Mouse (Mus musculus) forebrain, embryonic 10.5 days (tissue): Measurements from ENCODE around the gene Serpinf1. TPM values are rescaled to one million over a fixed set of nuclear protein-coding genes. Genes with fewer than 3 reads are reported as not detected.
A peak's percentile ranks its signal among the peaks of the same experiment; 100 is the strongest.

ENCODE experiments used
- DNase-seq: peaks from one replicate; pipeline ENCODE4 v3.0.0-alpha.2; 2017; ENCODE audit warnings: low spot score; ENCODE audit errors: extremely low spot score
- H3K27ac ChIP-seq: fragments of 300-500 bp; sonication (generic); 2 replicates; pipeline ENCODE4 v1.5.1; 2016; ENCODE audit warnings: mild to moderate bottlenecking
- H3K27me3 ChIP-seq: fragments of 300-500 bp; sonication (generic); 2 replicates; pipeline ENCODE4 v1.6.1; 2016; ENCODE audit warnings: mild to moderate bottlenecking; ENCODE audit not compliant: poor library complexity, severe bottlenecking
- H3K36me3 ChIP-seq: fragments of 300-500 bp; sonication (generic); replicated peaks from 2 replicates; pipeline ENCODE4 v1.6.1; 2016; ENCODE audit warnings: mild to moderate bottlenecking, moderate library complexity
- H3K4me1 ChIP-seq: fragments of 300-500 bp; sonication (generic); 2 replicates; pipeline ENCODE4 v1.6.1; 2016
- H3K4me3 ChIP-seq: fragments of 300-500 bp; sonication (generic); 2 replicates; pipeline ENCODE4 v1.5.1; 2016; ENCODE audit warnings: mild to moderate bottlenecking, moderate library complexity
- H3K9me3 ChIP-seq: fragments of 300-500 bp; sonication (generic); 2 replicates; pipeline ENCODE4 v1.6.1; 2016; ENCODE audit warnings: mild to moderate bottlenecking, moderate library complexity
- WGBS: fragments of 180-500 bp; shearing (Covaris S2); methylation state at CpG from one replicate; pipeline ENCODE4 v1.1.7; 2016; 5-methylcytosine and 5-hydroxymethylcytosine counted together
- polyA plus RNA-seq: library from polyadenylated mRNA; unstranded; fragments of >200 nt; fragmentation: Nextera tagmentation; extraction: Ambion mirVana; gene quantifications from 2 replicates; pipeline ENCODE4 v1.2.1, GENCODE M21; 2016

The Serpinf1 gene
- polyA plus RNA-seq, 1 experiment from 2014 or later, result 108 TPM

DNA sequence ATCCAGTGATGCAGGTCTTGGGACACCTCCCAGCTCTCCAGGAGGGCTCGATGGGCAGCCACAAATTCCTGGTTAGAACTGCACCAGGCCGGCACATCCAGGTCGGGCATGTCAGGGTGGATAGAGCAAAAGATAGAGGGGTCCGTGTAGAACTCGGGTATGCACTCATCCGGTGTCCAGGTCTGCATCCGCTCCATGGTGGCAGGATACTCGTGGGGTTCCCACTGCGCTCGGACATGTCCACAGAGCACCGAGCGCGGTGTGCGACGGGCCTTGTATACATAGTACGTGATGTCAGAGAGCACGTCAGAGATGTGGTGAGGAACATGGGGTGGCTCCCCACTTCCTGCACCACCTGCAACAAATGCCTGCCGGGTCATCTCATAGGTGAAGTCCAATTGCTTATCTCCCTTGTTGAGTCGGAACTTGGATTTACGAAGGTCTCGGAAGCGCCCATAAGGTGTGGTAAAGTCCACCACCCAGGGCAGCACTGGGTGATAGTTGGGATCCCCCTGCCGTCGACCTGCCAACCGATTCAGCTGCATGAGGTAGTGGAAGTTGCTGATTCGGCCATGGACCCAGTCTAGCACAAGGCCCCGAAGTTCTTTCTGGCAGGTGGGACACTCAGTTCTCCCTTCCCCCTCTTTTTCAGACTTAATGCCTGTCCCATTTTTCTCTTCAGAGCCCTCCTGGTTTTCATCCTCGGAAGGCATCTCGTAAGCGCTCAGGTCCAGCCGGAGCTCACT, 30.5 kb upstream of the Serpinf1 start:
- Histone ChIP-seq H3K36me3 (peaks cover 18% of the 10 kb centered on the region), H3K27ac (no peak overlapping the region), H3K4me1 (peaks cover 23% of the 10 kb centered on the region), H3K27me3 (peaks cover 14% of the 10 kb centered on the region), H3K4me3 (peak overlapping the region; percentile 80; the same call in 1 of the 2 replicates), H3K9me3 (no peaks in the 10 kb centered on the region)
- 94% methylated on average over 31 of the region's 31 CpGs for WGBS
- no peak for DNase-seq

- WGBS, result 94% methylated on average over 8 of the region's 8 CpGs
- DNase-seq, result no peak
- Histone ChIP-seq H3K36me3 (peaks cover 27% of the 10 kb centered on the region), H3K9me3 (no peaks in the 10 kb centered on the region), H3K4me3 (no peak overlapping the region), H3K4me1 (peaks cover 23% of the 10 kb centered on the region), H3K27me3 (peaks cover 14% of the 10 kb centered on the region), H3K27ac (no peak overlapping the region)
Observed at GRCm38 (mm10) chr11:75452081-75452480, 29.6 kb upstream of the Serpinf1 start.

DNA sequence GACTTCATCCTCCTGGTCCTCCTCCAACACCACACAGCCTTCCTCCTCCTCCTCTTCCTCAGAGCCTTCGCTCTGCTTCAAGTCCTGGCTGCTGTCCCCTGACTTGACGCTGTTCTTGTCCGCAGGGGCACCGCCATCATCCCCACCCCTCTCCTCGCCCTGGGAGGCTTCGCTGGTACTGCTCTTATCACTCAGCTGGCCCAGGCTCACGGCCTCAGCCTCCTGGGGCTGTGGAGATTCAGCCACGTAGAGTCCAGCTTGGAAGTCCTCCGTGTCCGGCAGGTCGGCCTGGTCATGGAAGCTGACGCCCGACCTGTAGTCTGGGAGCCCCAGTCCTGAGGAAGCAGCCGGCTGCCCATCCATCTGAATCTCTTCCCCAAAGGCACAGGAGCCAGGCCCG, 28.4 kb upstream of the Serpinf1 start:
- Histone ChIP-seq H3K27me3 (peaks cover 14% of the 10 kb centered on the region), H3K27ac (0 out of 2 replicates have a peak overlapping the region, but pooled peaks have one; percentile 1), H3K4me3 (no peak overlapping the region), H3K36me3 (peaks cover 27% of the 10 kb centered on the region), H3K4me1 (peaks cover 23% of the 10 kb centered on the region), H3K9me3 (no peaks in the 10 kb centered on the region)
- 90% methylated on average over 15 of the region's 15 CpGs for WGBS
- no peak for DNase-seq

- peaks cover 14% of the 10 kb centered on the region for H3K27me3 ChIP-seq
- no peaks in the 10 kb centered on the region for H3K9me3 ChIP-seq
- H3K36me3 ChIP-seq, result peaks cover 30% of the 10 kb centered on the region
- 0 out of 2 replicates have a peak overlapping the region, but pooled peaks have one; percentile 1 for H3K27ac ChIP-seq
- 84% methylated on average over 8 of the region's 8 CpGs for WGBS
- peaks cover 23% of the 10 kb centered on the region for H3K4me1 ChIP-seq
- no peak for DNase-seq
- H3K4me3 ChIP-seq, result no peak overlapping the region
Observed at GRCm38 (mm10) chr11:75450304-75450908, 27.9 kb upstream of the Serpinf1 start.

- Histone ChIP-seq H3K27me3 (peaks cover 14% of the 10 kb centered on the region), H3K36me3 (peaks cover 33% of the 10 kb centered on the region), H3K4me1 (peaks cover 16% of the 10 kb centered on the region), H3K27ac (peak overlapping the region; percentile 5; the same call in 1 of the 2 replicates), H3K9me3 (no peaks in the 10 kb centered on the region), H3K4me3 (no peak overlapping the region)
- DNase-seq, result no peak
- WGBS, result 97% methylated on average over 7 of the region's 7 CpGs
Observed at GRCm38 (mm10) chr11:75449695-75450094, 27.2 kb upstream of the Serpinf1 start.

GRCm38 (mm10) chr11:75448575-75448974, 26.1 kb upstream of the Serpinf1 start:
- peaks cover 14% of the 10 kb centered on the region for H3K4me1 ChIP-seq

DNA sequence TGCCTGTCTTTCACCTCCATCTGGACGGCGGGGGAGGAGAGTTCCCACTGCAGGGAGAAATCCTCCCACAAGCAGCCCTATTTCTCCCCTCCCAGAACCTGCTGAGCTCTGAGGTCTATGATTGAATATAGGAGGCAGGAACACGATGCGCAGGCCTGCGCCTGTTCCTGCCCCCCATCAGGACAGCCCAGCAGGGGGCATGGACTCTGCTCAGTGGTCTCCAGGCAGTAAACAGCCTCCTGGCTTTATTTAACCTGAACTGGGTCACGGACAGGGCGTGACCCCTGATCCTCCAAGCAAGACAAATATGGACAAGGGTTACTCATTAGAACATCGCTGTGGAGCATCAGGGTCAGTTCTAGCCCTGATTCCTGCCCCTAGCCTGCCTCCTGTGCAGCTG, 21.2 kb upstream of the Serpinf1 start:
- H3K9me3 ChIP-seq, result no peaks in the 10 kb centered on the region
- 55% methylated on average over 8 of the region's 8 CpGs for WGBS
- H3K4me1 ChIP-seq, result peaks cover 17% of the 10 kb centered on the region
- no peak for DNase-seq
- H3K36me3 ChIP-seq, result peaks cover 37% of the 10 kb centered on the region
- H3K27me3 ChIP-seq, result no peaks in the 10 kb centered on the region
- H3K27ac ChIP-seq, result peak overlapping the region; percentile 18; the same call in 1 of the 2 replicates
- no peak overlapping the region for H3K4me3 ChIP-seq

More at GRCm38 (mm10) chr11:75448575-75448974, 26.1 kb upstream of the Serpinf1 start:
- H3K27me3 ChIP-seq, result peaks cover 7% of the 10 kb centered on the region
- H3K27ac ChIP-seq, result 0 out of 2 replicates have a peak overlapping the region, but pooled peaks have one; percentile 16
- peaks cover 38% of the 10 kb centered on the region for H3K36me3 ChIP-seq
- H3K9me3 ChIP-seq, result no peaks in the 10 kb centered on the region
- 79% methylated on average over 3 of the region's 3 CpGs for WGBS
- H3K4me3 ChIP-seq, result no peak overlapping the region
- no peak for DNase-seq

DNA sequence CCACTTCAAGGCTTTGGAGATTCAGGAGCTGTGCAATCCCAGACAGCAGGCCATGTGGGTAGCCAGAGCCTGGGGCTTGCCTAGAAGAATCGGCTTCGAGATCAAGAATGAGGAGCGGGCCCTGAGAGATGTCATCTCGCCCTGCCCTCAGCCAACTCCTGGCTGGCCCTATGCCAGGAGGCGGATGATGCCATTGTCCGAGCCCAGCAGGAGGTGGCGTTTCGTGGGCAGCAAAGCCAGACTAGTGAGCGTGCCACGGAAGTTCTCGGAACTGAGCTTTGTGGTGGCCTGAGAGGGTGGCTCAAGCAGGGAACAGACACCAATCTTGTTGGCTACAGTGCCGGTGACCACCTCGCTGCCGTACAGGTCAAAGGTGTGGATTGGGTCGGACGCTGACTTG, 19.1 kb upstream of the Serpinf1 start:
- DNase-seq, result no peak

GRCm38 (mm10) chr11:75441034-75441433, 18.5 kb upstream of the Serpinf1 start:
- DNase-seq, result no peak
- WGBS, result 91% methylated on average over 7 of the region's 7 CpGs
- Histone ChIP-seq H3K36me3 (peaks cover 20% of the 10 kb centered on the region), H3K27ac (no peak overlapping the region), H3K4me3 (no peak overlapping the region), H3K27me3 (no peaks in the 10 kb centered on the region), H3K9me3 (no peaks in the 10 kb centered on the region), H3K4me1 (peaks cover 17% of the 10 kb centered on the region)

More for the DNA sequence above, 19.1 kb upstream of the Serpinf1 start:
- H3K4me3 ChIP-seq, result no peak overlapping the region
- no peaks in the 10 kb centered on the region for H3K9me3 ChIP-seq
- no peak overlapping the region for H3K27ac ChIP-seq
- H3K4me1 ChIP-seq, result peaks cover 17% of the 10 kb centered on the region
- H3K36me3 ChIP-seq, result peaks cover 20% of the 10 kb centered on the region
- H3K27me3 ChIP-seq, result no peaks in the 10 kb centered on the region
- WGBS, result 91% methylated on average over 16 of the region's 16 CpGs

GRCm38 (mm10) chr11:75439951-75440350, 17.4 kb upstream of the Serpinf1 start:
- H3K4me1 ChIP-seq, result peaks cover 17% of the 10 kb centered on the region
- WGBS, result 77% methylated on average over 3 of the region's 3 CpGs
- H3K27ac ChIP-seq, result no peak overlapping the region
- H3K9me3 ChIP-seq, result no peaks in the 10 kb centered on the region
- DNase-seq, result no peak
- H3K4me3 ChIP-seq, result no peak overlapping the region
- H3K27me3 ChIP-seq, result no peaks in the 10 kb centered on the region
- H3K36me3 ChIP-seq, result peaks cover 17% of the 10 kb centered on the region

DNA sequence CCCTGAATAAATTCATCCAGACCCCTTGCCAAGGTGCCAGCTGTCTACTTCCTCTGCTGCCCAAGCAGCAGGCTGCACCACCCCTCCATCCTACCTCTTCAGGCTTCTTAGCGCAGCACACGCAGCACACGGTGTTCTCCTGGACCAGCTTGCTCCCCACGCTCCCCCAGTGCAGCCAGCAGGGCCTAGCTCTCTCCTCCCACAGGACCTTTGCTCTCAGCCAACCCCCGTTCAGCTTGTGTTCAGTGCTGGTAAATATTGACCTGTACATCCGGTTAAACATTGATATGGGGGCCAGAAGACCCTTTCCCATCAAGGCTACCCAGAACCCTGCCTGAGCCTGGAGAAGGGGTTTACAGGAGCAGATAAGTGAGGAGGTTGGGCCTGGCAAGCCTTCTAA, 16.9 kb upstream of the Serpinf1 start, which contains the start of gene Serpinf2:
Gene Serpinf2 (minus strand): TSS at position 229 of the 400 bp plus-strand sequence.
- DNase-seq, result no peak
- H3K4me3 ChIP-seq, result no peak within 1 kb of the TSS
- H3K36me3 ChIP-seq, result peaks cover 12% of the 10 kb centered on the region
- no peak within 1 kb of the TSS for H3K27ac ChIP-seq
- peaks cover under 1% of the 10 kb centered on the region; the same call in 1 of the 2 replicates for H3K9me3 ChIP-seq
- 92% methylated on average over 6 of the region's 6 CpGs for WGBS
- no peaks in the 10 kb centered on the region for H3K27me3 ChIP-seq
- H3K4me1 ChIP-seq, result peaks cover 16% of the 10 kb centered on the region

GRCm38 (mm10) chr11:75438804-75439203, 16.3 kb upstream of the Serpinf1 start:
- H3K4me1 ChIP-seq, result peaks cover 10% of the 10 kb centered on the region
- H3K27ac ChIP-seq, result no peak overlapping the region
- WGBS, result 97% methylated on average over 3 of the region's 3 CpGs
- no peak overlapping the region for H3K4me3 ChIP-seq
- H3K36me3 ChIP-seq, result peaks cover 10% of the 10 kb centered on the region
- no peak for DNase-seq
- peaks cover 4% of the 10 kb centered on the region; the same call in 1 of the 2 replicates for H3K9me3 ChIP-seq
- H3K27me3 ChIP-seq, result no peaks in the 10 kb centered on the region

- H3K36me3 ChIP-seq, result peaks cover 10% of the 10 kb centered on the region
- peaks cover 5% of the 10 kb centered on the region; the same call in 1 of the 2 replicates for H3K4me1 ChIP-seq
- peaks cover 4% of the 10 kb centered on the region; the same call in 1 of the 2 replicates for H3K9me3 ChIP-seq
- H3K27me3 ChIP-seq, result no peaks in the 10 kb centered on the region
- DNase-seq, result no peak
- no peak overlapping the region for H3K4me3 ChIP-seq
- H3K27ac ChIP-seq, result no peak overlapping the region
- 84% methylated on average over 13 of the region's 13 CpGs for WGBS
Observed at GRCm38 (mm10) chr11:75438194-75438593, 15.7 kb upstream of the Serpinf1 start.
